Mouse (Mus musculus): Measurements from ENCODE around the gene Dad1.
A peak's percentile ranks its signal among the peaks of the same experiment; 100 is the strongest.

The Dad1 gene

GRCm38 (mm10) chr14:54253741-54254291, at the start of gene Dad1, which contains the start of gene Abhd4:
Gene Dad1, minus strand, starts transcription at chr14:54254104.
Gene Abhd4, plus strand, starts transcription at chr14:54254188.
- peak; percentile 99 for DNase-seq

DNA sequence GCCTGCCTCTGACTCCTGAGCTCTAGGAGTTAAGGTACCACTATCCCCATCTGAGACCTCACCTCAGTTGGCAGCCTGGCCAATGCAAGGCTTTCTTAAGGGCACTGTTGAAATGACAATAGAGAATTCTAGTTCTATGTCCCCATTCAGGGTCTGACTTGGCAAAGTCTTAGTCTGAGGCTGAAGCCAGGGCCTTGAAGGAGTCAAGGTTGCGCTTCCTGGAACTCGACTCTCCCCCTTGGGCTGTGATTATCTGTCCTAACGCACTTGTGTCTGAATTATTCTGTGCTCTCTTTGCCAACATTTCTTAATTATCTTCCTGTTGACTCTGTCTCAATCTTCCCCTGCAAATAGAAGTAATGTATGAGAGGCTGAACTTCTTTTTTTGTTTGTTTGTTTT, 46.8 kb upstream of the Dad1 start:
- DNase-seq: no peak

- DNase-seq: no peak
Measured at GRCm38 (mm10) chr14:54300136-54300535, 46.2 kb upstream of the Dad1 start.

GRCm38 (mm10) chr14:54284839-54285238, 30.9 kb upstream of the Dad1 start, which contains the start of gene Olfr49:
Gene Olfr49, minus strand, starts transcription at chr14:54284939.
- DNase-seq: no peak

DNA sequence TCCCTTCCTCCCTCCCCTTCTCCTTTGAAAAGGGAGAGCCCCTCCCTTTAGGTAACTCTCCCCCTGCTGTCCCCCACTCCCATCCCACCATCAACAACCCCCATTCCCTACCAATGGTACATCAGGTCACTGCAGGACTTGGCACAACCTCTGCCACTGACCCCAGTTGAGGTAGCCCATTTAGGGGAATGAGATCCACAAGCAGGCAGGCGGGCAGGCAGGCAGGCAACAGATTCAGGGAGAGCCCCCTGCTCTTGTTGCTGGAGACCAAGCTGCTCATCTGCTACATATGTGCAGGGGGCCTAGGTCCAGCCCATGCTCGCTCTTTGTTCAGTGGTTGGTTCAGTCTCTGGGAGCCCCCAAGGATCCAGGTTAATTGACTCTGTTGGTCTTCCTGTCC, 22.5 kb upstream of the Dad1 start:
- no peak for DNase-seq

- DNase-seq: no peak
Measured at GRCm38 (mm10) chr14:54272696-54273095, 18.8 kb upstream of the Dad1 start.

- DNase-seq: no peak
Measured at GRCm38 (mm10) chr14:54271976-54272606, 18.2 kb upstream of the Dad1 start.

DNA sequence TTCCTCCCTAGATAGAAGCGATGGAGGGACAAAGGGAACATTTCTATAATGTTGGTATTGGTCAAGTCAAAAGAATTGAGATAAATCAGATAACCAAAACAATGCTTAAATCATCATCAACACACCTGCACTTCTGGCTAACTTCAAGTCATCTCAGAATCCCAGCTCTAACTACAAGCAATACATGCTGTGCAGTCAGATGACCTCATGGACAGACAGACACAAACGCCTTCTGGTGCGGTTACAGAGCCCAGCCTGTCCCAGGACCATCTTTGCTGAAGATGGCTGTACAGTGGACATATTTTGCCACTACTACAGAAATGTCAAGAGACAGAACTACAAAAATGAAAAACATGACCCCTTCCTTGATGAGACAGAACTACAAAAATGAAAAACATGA, 16.5 kb upstream of the Dad1 start:
- no peak for DNase-seq

DNA sequence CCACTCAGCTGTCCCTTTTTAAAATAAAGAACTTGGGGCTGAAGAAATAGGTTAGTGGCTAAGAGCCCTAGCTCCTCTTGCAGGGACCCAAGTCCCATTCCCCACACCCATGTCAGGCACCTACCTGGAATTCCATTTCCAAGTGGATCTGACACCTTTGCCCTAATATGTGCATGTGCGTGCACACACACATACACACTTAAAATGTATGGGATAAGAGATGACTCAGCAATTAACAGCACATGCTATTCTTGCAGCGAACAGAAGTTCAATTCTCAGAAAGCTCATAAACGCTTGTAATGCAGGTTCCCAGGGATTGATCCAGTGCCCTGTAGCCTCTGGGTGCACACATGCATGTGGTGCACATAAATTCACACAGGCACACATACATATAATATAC, 15.7 kb upstream of the Dad1 start:
- DNase-seq: no peak

DNA sequence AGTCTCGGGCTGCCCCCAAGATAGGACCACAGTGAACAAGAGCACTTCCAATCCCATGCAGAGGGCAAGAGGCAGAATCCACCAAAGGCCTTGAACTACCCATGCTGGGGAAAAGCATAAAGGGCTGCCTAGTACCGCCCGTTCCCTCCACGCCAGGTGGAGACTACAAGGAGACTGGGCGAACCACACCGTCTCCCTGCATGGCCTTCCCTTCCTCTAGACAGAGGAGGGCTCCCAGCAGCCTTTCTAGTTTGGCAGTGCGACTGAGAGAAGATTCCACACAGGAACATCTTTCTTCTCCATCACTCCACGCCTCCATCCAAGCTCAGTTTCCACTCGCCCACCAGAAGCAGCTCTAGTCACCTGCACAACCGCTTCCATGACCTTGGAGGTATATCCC, 14.1 kb upstream of the Dad1 start:
- DNase-seq: no peak

GRCm38 (mm10) chr14:54265951-54266350, 12.0 kb upstream of the Dad1 start:
- DNase-seq: no peak

DNA sequence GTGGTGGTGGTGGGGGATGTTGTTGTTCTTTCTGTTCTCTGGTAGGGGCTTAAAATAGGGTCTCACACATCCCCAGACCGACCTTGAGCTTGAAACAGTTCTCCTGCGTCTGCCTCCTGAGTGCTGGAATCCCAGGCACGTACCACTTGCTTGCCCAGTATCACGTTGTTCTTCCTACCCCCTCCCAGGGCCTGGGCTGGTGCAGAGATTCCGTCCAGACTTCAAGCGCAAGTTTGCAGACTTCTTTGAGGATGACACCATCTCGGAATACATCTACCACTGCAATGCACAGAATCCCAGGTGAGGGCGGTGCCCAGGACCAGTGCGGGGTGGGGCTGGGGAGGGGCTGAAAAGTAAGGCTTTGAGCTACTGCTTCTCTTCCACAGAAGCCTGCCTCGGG, 11.2 kb upstream of the Dad1 start:
- DNase-seq: no peak

GRCm38 (mm10) chr14:54264231-54264630, 10.3 kb upstream of the Dad1 start:
- no peak for DNase-seq

DNA sequence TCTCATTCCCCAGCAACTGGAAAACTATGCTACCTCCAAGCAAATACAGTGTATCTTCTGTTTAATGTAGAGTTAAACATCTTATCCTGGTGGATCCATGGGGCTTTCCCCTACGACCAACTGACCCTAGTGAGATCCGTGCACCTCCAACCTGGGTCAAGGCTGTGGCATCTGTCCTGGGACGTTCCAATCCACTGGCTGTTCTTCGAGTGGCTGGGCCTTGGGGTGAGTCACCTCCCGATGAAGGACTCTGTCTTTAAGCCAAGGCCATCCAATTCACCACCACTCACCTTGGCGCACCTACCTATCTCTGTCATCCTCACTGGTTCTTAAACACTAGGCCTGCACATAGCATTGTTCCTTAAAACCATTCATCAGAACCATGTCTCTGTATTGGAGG, 9.2 kb upstream of the Dad1 start:
- no peak for DNase-seq

DNA sequence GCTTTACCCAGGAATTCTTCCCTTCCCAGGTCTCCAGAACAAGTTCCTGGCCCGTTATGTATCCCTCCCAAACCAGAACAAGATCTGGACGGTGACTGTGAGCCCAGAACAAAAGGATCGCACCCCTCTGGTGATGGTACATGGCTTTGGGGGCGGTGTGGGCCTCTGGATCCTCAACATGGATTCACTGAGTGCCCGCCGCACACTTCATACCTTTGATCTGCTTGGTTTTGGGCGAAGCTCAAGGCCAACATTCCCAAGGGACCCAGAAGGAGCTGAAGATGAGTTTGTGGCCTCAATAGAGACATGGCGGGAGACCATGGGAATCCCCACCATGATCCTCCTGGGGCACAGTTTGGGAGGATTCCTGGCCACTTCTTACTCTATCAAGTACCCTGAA, 8.7 kb upstream of the Dad1 start:
- no peak for DNase-seq

DNA sequence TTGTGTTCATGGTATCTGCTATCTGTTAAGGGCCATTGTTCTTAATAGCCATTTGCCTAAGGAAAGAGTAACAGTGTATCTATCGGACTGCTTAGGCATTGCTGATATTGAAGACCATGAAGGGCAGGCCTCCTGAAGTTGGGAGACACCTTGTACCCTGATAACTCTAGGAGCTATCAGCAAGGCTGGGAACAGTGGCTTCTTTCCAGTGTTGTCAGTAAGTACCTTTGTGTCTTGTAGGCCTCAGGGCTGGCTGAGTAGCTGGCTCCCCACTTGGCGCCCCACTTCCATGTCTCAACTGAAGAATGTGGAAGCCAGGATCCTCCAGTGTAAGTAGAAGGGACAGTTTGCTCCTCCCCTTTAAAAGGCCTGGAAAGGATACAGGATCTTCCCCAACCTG, 7.5 kb upstream of the Dad1 start:
- no peak for DNase-seq

DNA sequence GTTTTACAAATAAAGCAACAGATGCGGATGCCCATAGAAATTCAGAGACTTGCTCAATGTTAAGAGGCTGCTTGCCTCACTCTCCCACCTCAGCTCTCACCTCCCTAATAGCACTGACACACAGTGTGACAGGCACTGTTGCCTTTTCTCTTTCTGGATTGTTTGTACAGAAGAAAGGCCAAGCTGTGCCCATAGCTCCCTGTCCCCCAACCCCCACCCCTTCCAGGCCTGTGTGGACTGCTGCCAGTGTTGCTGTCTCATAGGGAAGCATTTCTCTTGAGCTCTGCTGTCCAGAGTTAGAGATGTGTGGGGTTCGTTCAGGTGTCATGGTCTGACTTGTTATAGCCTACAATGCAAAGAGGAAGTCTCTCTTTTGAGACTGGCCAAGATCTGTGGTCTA, 6.3 kb upstream of the Dad1 start:
- DNase-seq: no peak

DNA sequence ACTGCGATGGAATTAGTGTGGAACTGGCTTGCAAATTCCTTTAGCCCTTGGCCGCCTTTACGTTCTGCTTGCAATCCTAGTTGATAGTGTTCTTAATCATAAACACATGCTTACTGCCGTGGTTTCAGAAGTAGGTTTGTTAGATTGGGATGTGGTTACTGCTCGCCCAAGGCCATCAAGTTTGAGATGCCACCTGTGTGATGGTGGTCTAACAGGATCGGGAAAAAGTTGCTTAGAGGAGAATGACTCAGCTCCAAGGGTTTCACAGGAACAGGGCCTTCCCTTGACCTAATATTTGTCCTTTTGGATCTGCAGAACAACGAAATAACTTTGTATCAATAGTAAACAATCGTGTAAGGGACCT, 5.8 kb upstream of the Dad1 start:
- no peak for DNase-seq

- peak; percentile 96 for DNase-seq
Measured at GRCm38 (mm10) chr14:54259003-54259721, 5.3 kb upstream of the Dad1 start.

- DNase-seq: no peak
Measured at GRCm38 (mm10) chr14:54258131-54258670, 4.3 kb upstream of the Dad1 start.

- no peak for DNase-seq
Measured at GRCm38 (mm10) chr14:54254670-54255202, 832 bp upstream of the Dad1 start.

GRCm38 (mm10) chr14:54250122-54250521, 3.8 kb downstream of the Dad1 start:
- DNase-seq: no peak

- peak; percentile 88 for DNase-seq
Measured at GRCm38 (mm10) chr14:54249326-54249725, 4.6 kb downstream of the Dad1 start.

DNA sequence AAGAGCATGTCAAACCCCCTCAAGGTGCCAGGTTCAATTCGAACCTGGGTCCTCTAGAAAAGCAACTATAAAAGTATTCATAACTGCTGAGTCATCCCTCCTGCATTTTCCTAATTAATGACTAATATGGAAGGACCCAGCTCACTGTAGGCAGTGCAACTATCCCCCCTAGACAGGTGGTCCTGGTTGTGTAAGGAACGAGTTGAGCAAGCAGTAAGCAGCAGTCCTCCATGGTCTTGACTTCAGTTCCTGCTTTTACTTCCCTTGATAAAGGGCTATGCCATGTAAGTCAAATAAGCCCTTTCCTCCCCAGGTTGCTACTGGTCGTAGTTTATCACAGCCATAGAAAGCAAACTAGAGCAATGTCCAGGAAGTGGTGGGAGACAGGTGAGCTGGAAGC, 7.7 kb downstream of the Dad1 start:
- no peak for DNase-seq
